Mouse (Mus musculus) heart, adult 2 months (tissue): ENCODE measurements around the gene Gtf2h1. TPM values are rescaled to one million over a fixed set of nuclear protein-coding genes. Genes with fewer than 3 reads are reported as not detected.

ENCODE experiments used
- DNase-seq, 2 experiments: peaks; one replicate each; pipeline ENCODE4 v3.0.0; 2021
- H3K27ac ChIP-seq: fragments of 200-600 bp; 2 replicates; pipeline ENCODE4 v1.8.1; 2022
- H3K27me3 ChIP-seq: fragments of 200-500 bp; 2 replicates; pipeline ENCODE4 v1.6.1; 2012; ENCODE audit warnings: mild to moderate bottlenecking, low read length, inconsistent platforms, mixed read lengths; ENCODE audit not compliant: control insufficient read depth, insufficient read depth
- H3K36me3 ChIP-seq: fragments of 200-500 bp; 2 replicates; pipeline ENCODE4 v1.6.1; 2012; ENCODE audit warnings: low read length, inconsistent platforms; ENCODE audit not compliant: control insufficient read depth, insufficient read depth
- H3K4me1 ChIP-seq: fragments of 200-500 bp; 2 replicates; pipeline ENCODE4 v1.6.1; 2011; ENCODE audit warnings: low read length; ENCODE audit not compliant: control insufficient read depth, insufficient read depth
- H3K4me3 ChIP-seq: fragments of 200-600 bp; 2 replicates; pipeline ENCODE4 v1.8.1; 2022
- H3K79me2 ChIP-seq: fragments of 200-500 bp; replicated peaks from 2 replicates; pipeline ENCODE4 v1.6.1; 2012; ENCODE audit warnings: mild to moderate bottlenecking, inconsistent platforms, low read length, moderate library complexity, mixed read lengths; ENCODE audit not compliant: control insufficient read depth, insufficient read depth
- H3K9ac ChIP-seq: fragments of 200-500 bp; 2 replicates; pipeline ENCODE4 v1.6.1; 2012; ENCODE audit warnings: low read depth, mild to moderate bottlenecking, control low read depth, inconsistent platforms, low read length, mixed read lengths
- CTCF ChIP-seq: fragments of 200-600 bp; IDR thresholded peaks from 2 replicates; pipeline ENCODE4 v1.8.1; 2022; ENCODE audit warnings: antibody characterized with exemption, mild to moderate bottlenecking, moderate library complexity
- EP300 ChIP-seq: fragments of 200-500 bp; IDR thresholded peaks from 2 replicates; pipeline ENCODE4 v1.6.1; 2011; ENCODE audit warnings: low read depth, low read length, control low read depth; ENCODE audit not compliant: insufficient read depth
- POLR2A ChIP-seq: fragments of 200-500 bp; IDR thresholded peaks from 2 replicates; pipeline ENCODE4 v1.6.1; 2011; ENCODE audit warnings: mild to moderate bottlenecking, low read depth, low read length, control low read depth; ENCODE audit not compliant: insufficient read depth
- WGBS: fragments of 180-500 bp; shearing (Covaris S2); methylation state at CpG from one replicate; pipeline ENCODE4 v1.1.7; 2018; 5-methylcytosine and 5-hydroxymethylcytosine counted together
- intact Hi-C: fragments of 180-260 bp; cut with DNase I; formaldehyde crosslinking; loops from one replicate; pipeline ENCODE4 v1.15.1; 2025
- polyA plus RNA-seq: library from polyadenylated mRNA; depleted of rRNA; stranded (reverse); fragments of >200 nt; gene quantifications from 2 replicates; pipeline ENCODE4 v1.2.3, GENCODE M21; 2012
- total RNA-seq, 2 experiments: library from RNA; stranded (reverse); gene quantifications; 2 replicates each; pipeline ENCODE4 v1.2.3; 2021

Gene Gtf2h1
- total and polyA plus RNA-seq, 3 experiments = 4.8 to 17.2 (median 15.7) TPM

GRCm38 (mm10) chr7:46843576-46843975 is 47.7 kb downstream of the Gtf2h1 start:
- 88% methylated on average over 4 of the region's 4 CpGs for WGBS
- Histone ChIP-seq H3K79me2 (no peaks in the 10 kb centered on the region), H3K27ac (no peak overlapping the region)

GRCm38 (mm10) chr7:46845211-46845977 is 49.5 kb downstream of the Gtf2h1 start:
- intact Hi-C loops = loop anchor here (2.0 to 5.0 kb wide), 3 partner anchors 17 to 167 kb away; partner anchors contain the start of gene Tsg101
- no peaks in the 10 kb centered on the region for H3K79me2 ChIP-seq
- under 1% methylated on average over 51 of the region's 51 CpGs for WGBS
- peak overlapping the region; percentile 99 for H3K27ac ChIP-seq
- H3K4me1 ChIP-seq = peaks cover 6% of the 10 kb centered on the region
- H3K36me3 ChIP-seq = peaks cover 14% of the 10 kb centered on the region; the same call in 1 of the 2 replicates
- no peaks in the 10 kb centered on the region for H3K27me3 ChIP-seq
- H3K4me3 ChIP-seq = peak overlapping the region; percentile 99
- H3K9ac ChIP-seq = peak overlapping the region; percentile 95
- peak; percentile 96 to 97 for DNase-seq
- TF ChIP-seq EP300 = no peak
- peak; percentile 97 for TF ChIP-seq POLR2A
- no peak for TF ChIP-seq CTCF

More at GRCm38 (mm10) chr7:46843576-46843975, 47.7 kb downstream of the Gtf2h1 start:
- TF ChIP-seq CTCF (no peak), EP300 (no peak), POLR2A (no peak)
- Histone ChIP-seq H3K4me3 (no peak overlapping the region), H3K9ac (no peak overlapping the region), H3K36me3 (peaks cover 8% of the 10 kb centered on the region; the same call in 1 of the 2 replicates), H3K4me1 (peaks cover 19% of the 10 kb centered on the region), H3K27me3 (no peaks in the 10 kb centered on the region)
- DNase-seq = no peak
- intact Hi-C loops = no loop called here

- Histone ChIP-seq H3K79me2 (no peaks in the 10 kb centered on the region), H3K27ac (peak overlapping the region; percentile 99), H3K4me1 (peaks cover 6% of the 10 kb centered on the region), H3K27me3 (no peaks in the 10 kb centered on the region), H3K4me3 (peak overlapping the region; percentile 99), H3K36me3 (peaks cover 14% of the 10 kb centered on the region; the same call in 1 of the 2 replicates), H3K9ac (peak overlapping the region; percentile 95)
- TF ChIP-seq CTCF = no peak
- no peak for TF ChIP-seq POLR2A
- no peak for TF ChIP-seq EP300
- peak in 1 of 2 experiments; percentile 66 for DNase-seq
- intact Hi-C loops = loop anchor here (2.0 to 5.0 kb wide), 4 partner anchors 17 to 166 kb away; partner anchors contain the start of genes Gtf2h1, Hps5 and Tsg101
- WGBS = under 1% methylated on average over 36 of the region's 36 CpGs
Measured at GRCm38 (mm10) chr7:46845978-46846485, 50.1 kb downstream of the Gtf2h1 start.

- intact Hi-C loops = loop anchor here (2.0 to 5.0 kb wide), 3 partner anchors 50 to 166 kb away; partner anchors contain the start of genes Gtf2h1, Hps5 and Tsg101
- TF ChIP-seq POLR2A (peak; percentile 35; the same call in 1 of the 2 replicates), EP300 (no peak), CTCF (peak; percentile 50)
Measured at GRCm38 (mm10) chr7:46846486-46847244, 50.8 kb downstream of the Gtf2h1 start.

GRCm38 (mm10) chr7:46849287-46849686 is 53.4 kb downstream of the Gtf2h1 start:
- no peak overlapping the region for H3K9ac ChIP-seq
- peaks cover 6% of the 10 kb centered on the region for H3K4me1 ChIP-seq
- H3K36me3 ChIP-seq = peaks cover 14% of the 10 kb centered on the region
- H3K27ac ChIP-seq = no peak overlapping the region
- TF ChIP-seq POLR2A (no peak), CTCF (no peak), EP300 (no peak)
- H3K79me2 ChIP-seq = no peaks in the 10 kb centered on the region
- H3K27me3 ChIP-seq = no peaks in the 10 kb centered on the region
- intact Hi-C loops = loop anchor here (5.0 kb wide), 2 partner anchors 68 to 163 kb away; partner anchors contain the start of gene Tsg101
- no peak overlapping the region for H3K4me3 ChIP-seq
- DNase-seq = no peak
- WGBS = 64% methylated on average over 5 of the region's 5 CpGs

More at GRCm38 (mm10) chr7:46846486-46847244, 50.8 kb downstream of the Gtf2h1 start:
- peak; percentile 68 to 79 for DNase-seq
- Histone ChIP-seq H3K79me2 (no peaks in the 10 kb centered on the region), H3K9ac (peak overlapping the region; percentile 95), H3K27ac (peak overlapping the region; percentile 99), H3K36me3 (peaks cover 14% of the 10 kb centered on the region; the same call in 1 of the 2 replicates), H3K4me1 (peaks cover 6% of the 10 kb centered on the region), H3K4me3 (peak overlapping the region; percentile 99), H3K27me3 (no peaks in the 10 kb centered on the region)
- under 1% methylated on average over 28 of the region's 28 CpGs for WGBS
